Mouse (Mus musculus): ENCODE data around the gene Ikzf4.

Gene Ikzf4

GRCm38 (mm10) chr10:128645111-128646011 is at the start of gene Ikzf4:
Gene Ikzf4, minus strand, starts transcription at chr10:128645991.
- no peak for DNase-seq (ENCODE audit: low read depth)

DNA sequence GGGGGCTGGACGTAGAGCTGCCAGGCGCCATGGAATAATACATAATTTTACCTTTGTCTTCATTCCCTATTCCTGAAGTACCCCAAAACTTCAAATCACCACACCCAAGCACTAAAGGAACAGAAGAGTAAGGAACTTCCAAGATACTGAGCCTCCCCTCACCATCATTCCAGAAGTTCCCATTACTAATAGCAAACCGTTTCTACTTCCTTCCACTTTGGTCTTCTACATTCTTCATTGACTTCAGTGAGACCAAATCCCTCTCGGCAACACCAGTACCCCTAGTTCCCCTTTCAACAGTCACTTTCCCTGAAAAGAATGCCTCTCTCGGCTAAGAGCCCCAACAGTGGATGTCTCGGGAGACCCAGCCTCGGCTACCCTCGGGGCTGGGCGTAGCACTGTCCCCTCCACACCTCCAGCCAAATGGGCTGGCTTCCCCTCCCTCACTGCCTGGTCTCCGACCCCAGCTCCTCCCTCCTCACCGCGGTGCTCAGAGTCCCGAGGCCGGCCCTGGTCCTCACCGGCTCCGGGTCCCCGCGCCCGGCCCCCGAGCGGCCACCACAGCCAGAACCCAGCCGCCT is 49.7 kb upstream of the Ikzf4 start:
- peak; percentile 5 for DNase-seq (ENCODE audit: low read depth)

- DNase-seq (ENCODE audit: low read depth): no peak
Measured at GRCm38 (mm10) chr10:128674469-128675008, 28.7 kb upstream of the Ikzf4 start.

DNA sequence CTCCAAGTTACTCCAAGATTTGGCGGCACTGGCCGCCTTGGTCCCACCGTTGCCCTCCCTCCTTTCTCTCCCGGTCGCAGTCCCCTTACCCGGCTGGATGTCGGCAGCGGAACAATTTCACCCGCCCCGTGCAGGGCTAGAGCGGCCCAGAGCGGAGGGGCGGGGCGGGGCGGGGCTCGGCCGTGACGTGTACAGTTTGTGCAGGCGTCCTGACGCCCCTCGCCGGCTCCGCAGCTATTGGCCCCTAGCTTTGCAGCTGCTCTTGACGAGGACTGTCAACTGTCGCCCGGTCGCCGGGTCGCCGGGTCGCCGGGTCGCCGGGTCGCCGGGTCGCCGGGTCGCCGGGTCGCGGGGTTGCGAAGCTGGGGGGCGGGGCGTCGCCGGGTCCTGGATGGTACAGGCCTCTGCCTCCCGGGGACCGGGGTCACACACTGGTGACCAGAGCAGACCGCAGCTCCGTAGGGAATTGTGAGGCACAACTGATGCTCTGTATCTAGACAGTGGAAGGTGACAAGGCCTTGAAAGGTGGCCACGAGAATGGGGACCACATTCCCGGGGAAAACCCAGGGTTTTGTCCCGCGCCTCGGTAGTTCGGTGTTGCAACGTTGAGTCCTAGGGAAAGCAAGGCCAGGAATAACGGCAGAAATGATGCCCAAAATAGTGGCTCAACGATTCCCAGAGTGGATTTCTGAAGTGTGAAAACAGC is 28.1 kb upstream of the Ikzf4 start, which contains the start of gene Suox:
Suox (minus strand) TSS at position 311 of the 706 bp plus-strand sequence.
- DNase-seq (ENCODE audit: low read depth): no peak

DNA sequence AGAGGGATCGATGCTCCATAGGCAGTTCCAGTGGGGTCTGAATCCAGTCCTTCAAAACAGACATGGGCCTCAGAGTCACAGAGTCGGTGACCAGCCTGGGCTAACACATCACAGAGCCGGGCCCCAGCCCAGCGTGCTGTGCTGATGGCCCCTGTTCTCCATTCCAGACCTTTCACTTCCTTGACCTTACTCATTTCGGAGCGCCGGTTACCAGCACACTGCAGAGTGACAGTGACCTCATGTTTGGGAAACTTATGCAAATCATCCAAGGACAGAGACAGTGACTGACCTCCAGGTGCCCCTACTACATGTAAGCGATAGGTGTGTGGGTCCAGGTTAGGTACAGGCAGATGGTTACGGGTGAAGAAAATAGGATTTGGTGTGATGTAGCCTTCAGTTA is 25.4 kb upstream of the Ikzf4 start:
- no peak for DNase-seq (ENCODE audit: low read depth)

DNA sequence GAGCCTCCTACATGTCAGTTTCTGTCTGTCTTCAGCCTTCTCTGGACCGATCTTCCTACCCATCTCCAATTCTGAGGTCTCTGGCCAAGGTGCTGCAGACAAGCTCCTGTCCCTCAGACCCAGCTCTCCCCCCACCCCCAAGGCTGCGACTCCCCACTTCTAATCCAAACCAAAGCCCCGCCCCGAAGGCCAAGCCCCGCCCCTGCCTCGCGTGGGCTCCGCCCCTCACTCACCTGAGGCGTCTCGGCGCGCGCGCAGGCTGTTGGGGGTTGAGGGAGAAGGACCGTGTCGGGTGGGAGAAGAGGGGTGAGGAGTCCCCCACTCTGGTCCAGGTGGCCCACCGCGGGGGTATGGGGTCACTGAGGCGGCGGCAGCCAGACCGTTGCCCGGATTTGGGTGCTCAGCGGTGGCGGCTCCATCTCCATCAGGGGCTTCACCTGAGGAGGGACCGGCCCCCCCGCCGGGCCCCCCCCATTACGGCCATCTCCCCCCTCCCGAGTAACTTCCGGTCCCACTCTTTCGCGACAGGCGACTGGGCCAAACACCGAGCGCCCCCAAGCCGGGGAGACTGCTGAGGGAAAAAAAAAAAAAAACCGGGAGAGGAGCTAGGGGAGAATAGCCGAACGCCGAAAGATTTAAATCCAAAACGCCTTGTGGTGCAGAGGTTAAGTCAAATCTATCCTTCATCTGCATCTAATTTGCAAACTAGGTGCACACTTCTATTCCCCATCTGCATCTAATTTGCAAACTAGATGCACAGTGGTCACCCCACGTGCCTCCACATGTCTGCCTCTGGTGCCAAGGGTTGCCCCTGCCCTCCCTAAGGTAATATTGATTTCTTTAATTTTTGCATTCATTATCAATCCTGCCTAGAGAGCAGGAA is 23.2 kb upstream of the Ikzf4 start:
- DNase-seq (ENCODE audit: low read depth): no peak

GRCm38 (mm10) chr10:128665806-128666205 is 20.0 kb upstream of the Ikzf4 start:
- no peak for DNase-seq (ENCODE audit: low read depth)

DNA sequence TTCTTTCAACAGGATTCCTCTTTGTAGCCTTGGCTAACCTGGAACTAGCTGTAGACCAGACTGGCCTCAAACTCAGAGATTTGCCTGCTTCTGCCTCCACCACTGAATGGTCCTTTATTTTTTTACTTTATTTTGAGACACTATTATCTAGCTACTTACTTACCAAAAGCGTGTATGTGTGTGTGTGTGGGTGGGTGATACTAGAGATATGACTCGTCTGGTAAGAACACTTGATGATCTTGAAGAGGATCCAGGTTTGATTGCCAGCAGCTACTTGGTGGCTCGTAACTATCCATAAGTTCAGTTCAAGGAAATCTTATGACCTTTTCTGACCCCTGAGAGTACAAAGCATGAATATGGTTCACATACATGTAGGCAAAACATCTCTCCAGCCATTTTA is 19.5 kb upstream of the Ikzf4 start:
- DNase-seq (ENCODE audit: low read depth): no peak

- no peak for DNase-seq (ENCODE audit: low read depth)
Measured at GRCm38 (mm10) chr10:128664808-128665207, 19.0 kb upstream of the Ikzf4 start.

- DNase-seq (ENCODE audit: low read depth): no peak
Measured at GRCm38 (mm10) chr10:128663441-128664220, 17.8 kb upstream of the Ikzf4 start.

DNA sequence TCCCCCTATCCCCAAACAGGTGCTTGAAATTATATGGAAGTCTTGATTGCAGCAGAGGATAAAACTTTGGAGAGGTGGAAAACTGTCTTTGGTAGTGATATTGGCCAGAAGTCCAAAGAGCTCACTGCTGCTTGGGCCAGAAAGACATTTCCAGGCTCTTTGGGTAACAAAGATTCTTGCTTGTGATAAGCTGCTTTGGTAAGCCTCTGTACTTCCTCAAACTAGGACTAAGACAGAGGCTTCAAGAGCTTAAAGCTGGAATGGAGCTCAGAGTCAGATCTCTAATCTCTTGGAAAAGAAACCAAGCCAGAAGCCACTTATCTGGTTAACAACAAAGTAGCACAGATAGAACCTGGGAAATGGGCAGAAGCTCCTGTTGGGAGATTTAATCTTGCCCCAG is 16.7 kb upstream of the Ikzf4 start:
- no peak for DNase-seq (ENCODE audit: low read depth)

DNA sequence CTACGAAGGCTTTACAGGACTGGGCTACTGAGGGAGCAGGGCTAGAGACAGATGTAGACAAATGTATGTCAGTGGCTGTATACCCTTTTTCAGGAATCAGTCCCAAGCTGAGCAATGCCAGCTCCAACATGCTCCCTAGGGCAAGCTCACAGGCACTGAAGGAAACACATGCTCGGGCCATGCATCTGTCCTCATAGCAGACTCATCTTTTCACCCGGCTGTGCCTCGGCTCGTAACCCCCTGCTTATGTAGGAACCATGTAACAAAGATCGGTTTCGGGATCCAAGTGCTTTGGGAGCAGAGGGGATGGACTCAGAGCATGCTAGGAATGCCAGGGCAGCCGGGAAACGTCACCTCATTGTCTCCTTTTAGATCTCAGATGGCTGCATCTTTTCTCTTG is 13.7 kb upstream of the Ikzf4 start:
- no peak for DNase-seq (ENCODE audit: low read depth)

GRCm38 (mm10) chr10:128657844-128658243 is 12.1 kb upstream of the Ikzf4 start:
- DNase-seq (ENCODE audit: low read depth): no peak

DNA sequence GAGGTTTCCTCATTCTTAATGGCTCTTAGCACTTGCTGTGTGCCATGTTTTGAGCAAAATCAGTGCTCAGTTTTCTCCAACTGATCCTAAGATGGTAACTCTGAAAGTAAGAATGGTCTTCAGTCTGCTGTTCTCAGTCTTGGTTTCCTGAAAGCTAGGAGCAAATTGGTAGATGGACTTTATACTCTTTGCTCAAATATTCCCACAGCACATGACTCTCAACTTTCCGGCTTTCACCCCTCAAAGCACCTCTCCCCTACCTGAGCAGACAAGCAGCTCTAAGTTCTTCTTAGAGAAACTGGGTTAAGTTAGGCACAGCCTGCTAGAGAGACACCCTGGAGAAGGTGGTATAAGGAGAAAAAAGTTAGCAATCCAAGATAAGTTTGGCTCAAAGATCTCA is 10.9 kb upstream of the Ikzf4 start:
- DNase-seq (ENCODE audit: low read depth): no peak

DNA sequence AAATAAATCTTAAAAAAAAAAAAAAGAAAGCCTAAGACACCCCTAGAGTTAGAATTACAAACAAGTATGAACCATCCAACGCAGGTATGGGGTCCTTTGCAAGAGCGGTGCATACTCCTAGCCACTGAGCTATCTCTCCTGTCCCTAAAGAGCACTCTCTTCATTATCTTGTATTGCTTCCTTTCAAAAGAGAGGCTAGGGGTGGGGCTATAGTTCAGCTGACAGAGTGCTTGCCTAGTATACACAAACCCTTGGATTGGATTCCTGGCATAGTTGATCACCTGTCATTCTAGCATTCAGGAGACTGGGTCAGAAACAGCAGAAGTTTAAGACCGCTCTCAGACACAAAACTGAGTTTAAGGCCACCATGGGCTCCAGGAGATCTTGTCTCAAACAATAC is 9.5 kb upstream of the Ikzf4 start:
- no peak for DNase-seq (ENCODE audit: low read depth)

GRCm38 (mm10) chr10:128653866-128654265 is 8.1 kb upstream of the Ikzf4 start:
- no peak for DNase-seq (ENCODE audit: low read depth)

- no peak for DNase-seq (ENCODE audit: low read depth)
Measured at GRCm38 (mm10) chr10:128646139-128647089, 623 bp upstream of the Ikzf4 start.

- DNase-seq (ENCODE audit: low read depth): no peak
Measured at GRCm38 (mm10) chr10:128642749-128643148, 3.0 kb downstream of the Ikzf4 start.

GRCm38 (mm10) chr10:128641871-128642270 is 3.9 kb downstream of the Ikzf4 start:
- DNase-seq (ENCODE audit: low read depth): no peak

GRCm38 (mm10) chr10:128640891-128641290 is 4.9 kb downstream of the Ikzf4 start:
- DNase-seq (ENCODE audit: low read depth): no peak
